Mouse (Mus musculus): ENCODE measurements around the gene Map3k3. TPM values are rescaled to one million over a fixed set of nuclear protein-coding genes. Genes with fewer than 3 reads are reported as not detected.

Map3k3 gene
- polyA plus RNA-seq, 1 experiment from 2014 or later: 16.5 TPM

Other genes with a start within 250 kb of the Map3k3 start
- gene Cyb561, start 131.3 kb upstream of the Map3k3 start, polyA plus RNA-seq (2014; fragmentation: Nextera tagmentation; extraction: Ambion mirVana): 48.9 and 55.1 TPM in 2 replicates
- gene Ace, start 116.7 kb upstream of the Map3k3 start, polyA plus RNA-seq (2014; fragmentation: Nextera tagmentation; extraction: Ambion mirVana): 6.0 and 6.8 TPM in 2 replicates
- gene Ace3, start 89.9 kb upstream of the Map3k3 start, polyA plus RNA-seq (2014; fragmentation: Nextera tagmentation; extraction: Ambion mirVana): not detected in 2 replicates
- gene Kcnh6, start 76.5 kb upstream of the Map3k3 start, polyA plus RNA-seq (2014; fragmentation: Nextera tagmentation; extraction: Ambion mirVana): 2.3 and 2.5 TPM in 2 replicates
- 156 and 176 TPM in 2 replicates for gene Dcaf7, start 47.7 kb upstream of the Map3k3 start, polyA plus RNA-seq (2014; fragmentation: Nextera tagmentation; extraction: Ambion mirVana)
- gene Taco1, start 18.6 kb upstream of the Map3k3 start, polyA plus RNA-seq (2014; fragmentation: Nextera tagmentation; extraction: Ambion mirVana): 5.0 and 5.9 TPM in 2 replicates
- gene Gm10840, start 76.2 kb downstream of the Map3k3 start, polyA plus RNA-seq (2014; fragmentation: Nextera tagmentation; extraction: Ambion mirVana): not detected in 2 replicates
- gene Limd2, start 76.2 kb downstream of the Map3k3 start, polyA plus RNA-seq (2014; fragmentation: Nextera tagmentation; extraction: Ambion mirVana): 140 and 158 TPM in 2 replicates
- 27.4 and 30.1 TPM in 2 replicates for gene Strada, start 117.6 kb downstream of the Map3k3 start, polyA plus RNA-seq (2014; fragmentation: Nextera tagmentation; extraction: Ambion mirVana)
- 76.6 and 94.5 TPM in 2 replicates for gene Ccdc47, start 131.7 kb downstream of the Map3k3 start, polyA plus RNA-seq (2014; fragmentation: Nextera tagmentation; extraction: Ambion mirVana)
- 78.0 and 82.2 TPM in 2 replicates for gene Ddx42, start 132.3 kb downstream of the Map3k3 start, polyA plus RNA-seq (2014; fragmentation: Nextera tagmentation; extraction: Ambion mirVana)
- gene Ftsj3, start 171.5 kb downstream of the Map3k3 start, polyA plus RNA-seq (2014; fragmentation: Nextera tagmentation; extraction: Ambion mirVana): 31.4 and 31.9 TPM in 2 replicates
- gene Psmc5, start 171.5 kb downstream of the Map3k3 start, polyA plus RNA-seq (2014; fragmentation: Nextera tagmentation; extraction: Ambion mirVana): 282 and 287 TPM in 2 replicates
- 12.8 and 16.8 TPM in 2 replicates for gene Smarcd2, start 188.4 kb downstream of the Map3k3 start, polyA plus RNA-seq (2014; fragmentation: Nextera tagmentation; extraction: Ambion mirVana)
- gene Tcam1, start 192.1 kb downstream of the Map3k3 start, polyA plus RNA-seq (2014; fragmentation: Nextera tagmentation; extraction: Ambion mirVana): 0.08 and 0.43 TPM in 2 replicates
- not detected in 2 replicates for gene Gh, start 217.3 kb downstream of the Map3k3 start, polyA plus RNA-seq (2014; fragmentation: Nextera tagmentation; extraction: Ambion mirVana)
- gene Cd79b, start 230.1 kb downstream of the Map3k3 start, polyA plus RNA-seq (2014; fragmentation: Nextera tagmentation; extraction: Ambion mirVana): 0.86 and 0.92 TPM in 2 replicates

All from hindbrain, embryonic 14.5 days (tissue).